Mouse (Mus musculus): ENCODE results near the gene Asap3.

DNA sequence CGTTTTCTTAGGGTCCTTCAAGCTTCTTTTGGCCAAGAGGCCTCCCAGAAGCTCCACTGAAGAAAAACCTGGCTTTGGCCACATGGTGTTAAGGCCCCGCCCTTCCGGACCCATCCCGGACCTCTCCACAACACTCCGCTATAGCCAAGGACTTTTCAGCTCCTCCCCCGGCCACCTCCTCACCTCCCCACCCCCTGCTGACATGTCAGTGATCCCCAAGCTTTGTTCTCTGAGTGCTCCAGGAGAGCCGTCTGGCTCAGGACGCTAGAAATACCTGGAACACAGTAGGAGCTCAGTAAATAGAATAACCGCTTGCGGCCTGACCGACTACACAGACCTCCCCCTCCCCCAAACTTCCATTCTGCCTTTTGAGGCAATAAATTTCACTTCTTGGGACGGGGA lies 40.4 kb downstream of the Asap3 start:
- TF ChIP-seq EP300 (optimal IDR thresholded peaks at IDR 0.05) (no peak), CTCF (IDR thresholded peaks at IDR 0.05; ENCODE audit: low read depth) (no peak)
